Mouse (Mus musculus) gastrocnemius, postnatal 14 days (tissue): Measurements from ENCODE around the gene Hoxa3. TPM values are rescaled to one million over a fixed set of nuclear protein-coding genes. Genes with fewer than 3 reads are reported as not detected.

ENCODE experiments used
- DNase-seq: peaks from one replicate; pipeline ENCODE4 v3.0.0; 2021; ENCODE audit warnings: mixed read lengths
- intact Hi-C: fragments of 180-260 bp; cut with DNase I; formaldehyde crosslinking; loops from one replicate; pipeline ENCODE4 v1.15.1; 2025; ENCODE audit warnings: low total_unique reads
- total RNA-seq, 2 experiments: library from RNA; stranded (reverse); gene quantifications; 2 replicates each; pipeline ENCODE4 v1.2.3; 2021

Hoxa3 gene
- total RNA-seq, 2 experiments from 2014 or later = 2.4 to 3.1 TPM

DNA sequence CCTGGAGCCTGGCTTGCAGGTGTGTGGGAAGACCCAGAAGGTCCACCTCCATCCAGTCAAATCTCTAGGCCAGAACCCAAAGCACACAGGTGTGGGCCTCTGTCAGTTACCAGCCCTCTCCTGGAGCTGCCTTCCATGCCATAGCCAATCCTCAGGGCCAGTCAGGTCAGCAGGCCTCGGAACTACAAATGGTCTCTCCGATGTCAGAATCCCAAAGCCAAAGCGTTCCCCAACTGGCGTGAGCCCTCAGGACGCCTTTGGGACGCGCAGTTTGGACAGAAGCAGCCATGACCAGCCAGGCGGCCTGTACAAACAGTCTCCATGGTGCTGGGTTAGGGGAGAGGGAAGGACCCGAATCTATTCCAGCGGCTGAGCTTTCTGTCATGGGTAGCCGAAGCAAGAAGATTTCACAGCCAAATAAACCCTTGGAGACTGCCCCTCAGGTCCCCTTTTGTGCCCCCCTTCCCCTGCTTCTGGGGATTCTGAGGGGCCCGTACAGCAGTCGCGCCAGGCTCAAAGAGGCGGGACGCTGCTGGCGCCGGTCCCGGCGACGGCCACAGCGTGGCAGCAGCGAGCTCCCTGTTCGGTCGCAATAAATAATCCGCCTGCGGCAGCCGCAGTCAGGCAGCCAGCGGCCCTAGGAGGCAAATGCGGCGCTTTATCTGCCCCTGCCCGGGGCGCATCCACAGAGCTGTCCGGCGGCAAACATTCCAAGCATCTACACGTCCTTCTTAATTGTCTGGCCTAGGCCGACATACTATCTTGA is 1.8 kb downstream of the Hoxa3 start:
- peak; percentile 84 for DNase-seq
- intact Hi-C loops = no loop called here

- intact Hi-C loops = no loop called here
- DNase-seq = no peak
These were observed 3.5 kb downstream of the Hoxa3 start for GRCm38 (mm10) chr6:52209685-52210046.

- intact Hi-C loops = no loop called here
- no peak for DNase-seq
These were observed 4.1 kb downstream of the Hoxa3 start for GRCm38 (mm10) chr6:52208868-52209684.

DNA sequence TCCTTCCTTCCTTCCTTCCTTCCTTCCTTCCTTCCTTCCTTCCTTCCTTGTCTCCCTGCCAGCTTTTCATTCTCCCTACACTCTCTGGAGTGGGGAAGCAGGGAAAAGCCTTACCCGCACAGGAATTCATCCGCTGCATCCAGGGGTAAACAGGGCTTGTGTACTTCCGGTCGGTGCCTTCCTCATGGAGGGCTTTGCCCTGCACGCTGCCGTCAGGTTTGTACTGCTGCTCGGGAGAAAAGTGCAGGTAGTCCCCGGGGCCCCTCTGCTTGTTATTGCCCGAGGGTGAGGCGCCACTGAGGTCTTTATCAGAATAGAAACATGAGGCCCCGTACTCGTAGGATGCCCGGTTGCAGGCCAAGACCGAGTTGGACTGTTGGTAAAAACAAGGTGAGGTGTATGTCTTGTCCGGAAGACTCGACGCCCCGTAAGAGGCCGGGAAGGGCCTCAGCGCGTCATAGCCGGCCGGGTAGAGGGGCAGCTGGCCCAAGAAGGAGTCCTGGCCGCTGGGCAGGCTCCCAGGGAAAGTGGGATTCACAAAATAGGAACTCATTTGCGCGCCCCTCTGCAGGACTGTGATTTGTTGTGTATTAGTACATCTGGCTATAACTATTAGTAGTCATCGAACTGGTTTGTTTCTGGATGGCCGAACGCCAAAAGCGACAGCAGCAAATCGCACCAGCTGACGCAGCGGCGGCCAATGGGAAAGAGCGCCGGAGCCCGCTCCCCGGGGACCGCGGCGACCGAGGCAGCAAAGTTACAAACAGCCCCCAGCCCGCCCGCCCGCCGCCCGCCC is 4.9 kb downstream of the Hoxa3 start, which contains the start of gene Hoxa6:
Gene Hoxa6 (minus strand): TSS at position 651 of the 796 bp plus-strand sequence.
- intact Hi-C loops = no loop called here
- DNase-seq = peak; percentile 63

- intact Hi-C loops = no loop called here
- DNase-seq = no peak
These were observed 5.5 kb downstream of the Hoxa3 start for GRCm38 (mm10) chr6:52207684-52207976.

GRCm38 (mm10) chr6:52206882-52207683 is 6.1 kb downstream of the Hoxa3 start:
- DNase-seq = no peak
- intact Hi-C loops = no loop called here

GRCm38 (mm10) chr6:52205638-52206621 is 7.2 kb downstream of the Hoxa3 start:
- intact Hi-C loops = loop anchor here (2.0 kb wide), 1 partner anchor 329 kb away; no protein-coding TSS in a partner anchor

DNA sequence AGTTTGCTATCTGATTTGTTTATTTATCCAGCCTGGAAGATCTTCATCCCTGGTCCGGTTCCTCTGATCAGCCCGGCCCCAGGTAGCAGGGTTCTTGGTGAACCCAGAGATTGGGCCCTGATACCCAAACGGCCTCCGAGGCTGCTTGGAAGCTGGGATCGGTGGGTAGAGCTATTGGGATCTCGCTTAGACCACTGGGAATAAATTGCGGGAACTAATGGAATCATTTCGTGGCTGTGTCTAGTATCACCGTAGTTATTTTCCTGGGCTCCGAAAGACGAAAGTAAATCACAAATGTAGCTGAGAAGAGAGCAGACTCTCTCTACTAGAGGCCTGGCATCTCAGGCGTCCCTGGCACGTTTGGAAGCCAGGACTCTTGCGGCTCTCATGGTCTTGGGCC is 7.9 kb downstream of the Hoxa3 start:
- intact Hi-C loops = loop anchor here (2.0 kb wide), 1 partner anchor 328 kb away; no protein-coding TSS in a partner anchor
- DNase-seq = no peak

More at GRCm38 (mm10) chr6:52205638-52206621, 7.2 kb downstream of the Hoxa3 start:
- DNase-seq = no peak

GRCm38 (mm10) chr6:52204050-52204752 is 8.9 kb downstream of the Hoxa3 start, which contains the start of gene Hoxa5:
Gene Hoxa5 (minus strand): TSS chr6:52204587.
- intact Hi-C loops = loop anchor here (2.0 to 5.0 kb wide), 3 partner anchors 202 to 337 kb away; no protein-coding TSS in a partner anchor

DNA sequence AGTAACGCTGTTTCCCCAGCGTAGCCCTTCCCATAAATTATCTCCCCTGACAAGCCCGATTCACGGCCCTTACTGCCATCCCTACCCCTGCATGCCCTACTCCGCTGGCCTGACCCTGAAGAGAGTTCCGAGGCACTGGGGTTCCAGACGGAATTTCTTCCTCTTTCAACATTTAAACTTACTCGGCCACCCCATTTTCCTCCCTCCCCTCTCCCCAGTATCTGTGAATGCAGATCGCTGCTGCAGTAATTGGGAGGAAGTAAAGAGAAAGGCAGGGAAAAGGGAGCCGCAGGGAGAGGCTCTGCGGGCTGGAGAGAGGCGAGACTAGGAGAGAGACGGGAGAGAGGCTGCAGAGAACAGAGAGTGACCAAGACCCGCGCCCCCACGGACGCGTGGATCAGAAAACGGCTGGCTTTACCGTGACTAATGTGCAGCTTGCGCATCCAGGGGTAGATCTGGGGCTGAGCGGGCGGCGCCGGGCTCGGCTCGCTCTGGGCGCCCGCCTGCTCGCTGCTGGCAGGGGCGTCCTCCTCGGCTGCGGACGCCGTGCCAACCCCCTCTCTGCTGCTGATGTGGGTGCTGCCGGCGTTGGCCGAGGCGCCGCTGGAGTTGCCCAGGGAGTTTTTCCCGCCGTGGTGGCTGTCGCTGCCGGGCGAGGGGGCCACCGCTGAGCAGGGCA is 9.6 kb downstream of the Hoxa3 start:
- intact Hi-C loops = loop anchor here (2.0 to 5.0 kb wide), 3 partner anchors 201 to 336 kb away; no protein-coding TSS in a partner anchor
- peak; percentile 57 for DNase-seq

More at GRCm38 (mm10) chr6:52204050-52204752, 8.9 kb downstream of the Hoxa3 start, which contains the start of gene Hoxa5:
- DNase-seq = peak; percentile 74

GRCm38 (mm10) chr6:52203121-52203370 is 10.1 kb downstream of the Hoxa3 start:
- no peak for DNase-seq
- intact Hi-C loops = loop anchor here (5.0 kb wide), 2 partner anchors 201 to 336 kb away; no protein-coding TSS in a partner anchor

- DNase-seq = no peak
- intact Hi-C loops = loop anchor here (5.0 kb wide), 2 partner anchors 200 to 335 kb away; no protein-coding TSS in a partner anchor
These were observed 10.6 kb downstream of the Hoxa3 start for GRCm38 (mm10) chr6:52202362-52203120.

GRCm38 (mm10) chr6:52201269-52201668 is 11.9 kb downstream of the Hoxa3 start:
- no peak for DNase-seq
- intact Hi-C loops = loop anchor here (5.0 kb wide), 2 partner anchors 199 to 334 kb away; no protein-coding TSS in a partner anchor

- no peak for DNase-seq
- intact Hi-C loops = loop anchor here (5.0 kb wide), 2 partner anchors 198 to 334 kb away; no protein-coding TSS in a partner anchor
These were observed 12.3 kb downstream of the Hoxa3 start for GRCm38 (mm10) chr6:52200751-52201250.

- intact Hi-C loops = loop anchor here (5.0 kb wide), 2 partner anchors 198 to 333 kb away; no protein-coding TSS in a partner anchor
These were observed 12.9 kb downstream of the Hoxa3 start for GRCm38 (mm10) chr6:52200073-52200750.

More at GRCm38 (mm10) chr6:52200073-52200750, 12.9 kb downstream of the Hoxa3 start:
- no peak for DNase-seq
